Mouse (Mus musculus) forebrain, embryonic 10.5 days (tissue): Measurements from ENCODE around the gene Lpar4. TPM values are rescaled to one million over a fixed set of nuclear protein-coding genes. Genes with fewer than 3 reads are reported as not detected.

Experiments
- polyA plus RNA-seq: library from polyadenylated mRNA; unstranded; fragments of >200 nt; fragmentation: Nextera tagmentation; extraction: Ambion mirVana; gene quantifications from 2 replicates; pipeline ENCODE4 v1.2.1, GENCODE M21; 2016

The Lpar4 gene
- polyA plus RNA-seq, 1 experiment from 2014 or later = 10.5 TPM

Other genes with a start within 250 kb of the Lpar4 start
- gene Rtl3, start 80.0 kb upstream of the Lpar4 start, polyA plus RNA-seq = 0.06 and 0.09 TPM in 2 replicates
- not detected in 2 replicates for gene P2ry10, start 167.9 kb downstream of the Lpar4 start, polyA plus RNA-seq
- gene P2ry10b, start 228.3 kb downstream of the Lpar4 start, polyA plus RNA-seq = 0.25 and 0.29 TPM in 2 replicates